Mouse (Mus musculus) frontal cortex, postnatal 25 days (tissue): Measurements from ENCODE around the gene Fpr-rs6.

Experiments
- DNase-seq, 2 experiments: peaks; one replicate each; pipeline ENCODE4 v3.0.0; 2022; ENCODE audit warnings: low spot score in 2 of 2

The Fpr-rs6 gene

DNA sequence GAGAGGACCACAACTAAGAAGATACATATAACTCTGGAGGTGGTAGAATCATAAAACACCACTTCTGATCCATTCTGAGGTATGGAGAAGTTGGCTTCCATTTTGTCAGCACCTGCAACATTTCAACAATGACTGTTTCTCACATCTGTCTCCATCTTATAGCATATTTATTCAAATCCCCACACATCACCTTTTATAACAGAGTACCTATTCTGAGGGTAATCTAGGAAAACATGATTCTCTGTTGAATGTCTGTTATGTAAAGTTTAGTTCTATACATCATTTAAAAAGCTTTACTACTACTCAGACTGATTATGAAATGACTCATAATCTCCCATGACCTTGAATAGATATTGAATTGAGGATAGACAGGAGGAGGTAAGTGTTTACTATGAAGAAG is at the start of gene Fpr-rs6:
Fpr-rs6 (minus strand) TSS at position 101 of the 400 bp plus-strand sequence.
- no peak for DNase-seq
